Mouse (Mus musculus) thymus, adult 2 months (tissue): ENCODE measurements around the gene Prr5. TPM values are rescaled to one million over a fixed set of nuclear protein-coding genes. Genes with fewer than 3 reads are reported as not detected.

Experiments
- DNase-seq: peaks from one replicate; pipeline ENCODE4 v3.0.0; 2021
- H3K27ac ChIP-seq: fragments of 200-500 bp; 2 replicates; pipeline ENCODE4 v1.5.1; 2012; ENCODE audit warnings: low read length, control low read depth; ENCODE audit not compliant: control insufficient read depth, insufficient read depth
- H3K27me3 ChIP-seq: fragments of 200-500 bp; 2 replicates; pipeline ENCODE4 v1.6.1; 2012; ENCODE audit warnings: mild to moderate bottlenecking, low read length, moderate library complexity, mixed read lengths; ENCODE audit not compliant: control insufficient read depth, insufficient read depth
- H3K36me3 ChIP-seq: fragments of 200-500 bp; 2 replicates; pipeline ENCODE4 v1.6.1; 2012; ENCODE audit warnings: mild to moderate bottlenecking, low read length, moderate library complexity; ENCODE audit not compliant: control insufficient read depth, insufficient read depth
- H3K4me1 ChIP-seq: fragments of 200-500 bp; replicated peaks from 2 replicates; pipeline ENCODE4 v1.6.1; 2012; ENCODE audit warnings: low read length; ENCODE audit not compliant: control insufficient read depth, insufficient read depth
- H3K4me3 ChIP-seq: fragments of 200-500 bp; 2 replicates; pipeline ENCODE4 v1.5.1; 2012; ENCODE audit warnings: mild to moderate bottlenecking, low read length, control low read depth, moderate library complexity; ENCODE audit not compliant: control insufficient read depth, insufficient read depth
- CTCF ChIP-seq: fragments of 200-500 bp; IDR thresholded peaks from 2 replicates; pipeline ENCODE4 v1.5.1; 2012; ENCODE audit warnings: mild to moderate bottlenecking, control low read depth, low read length, moderate library complexity, borderline replicate concordance; ENCODE audit not compliant: control insufficient read depth, poor library complexity, insufficient read depth; ENCODE audit errors: extremely low read depth
- POLR2A ChIP-seq: fragments of 200-500 bp; IDR thresholded peaks from 2 replicates; pipeline ENCODE4 v1.6.1; 2012; ENCODE audit warnings: mild to moderate bottlenecking, low read length, control low read depth, moderate library complexity; ENCODE audit not compliant: control insufficient read depth, poor library complexity, insufficient read depth; ENCODE audit errors: extremely low read depth
- WGBS: fragments of 180-500 bp; shearing (Covaris S2); methylation state at CpG from one replicate; pipeline ENCODE4 v1.1.7; 2018; 5-methylcytosine and 5-hydroxymethylcytosine counted together
- polyA plus RNA-seq: library from polyadenylated mRNA; depleted of rRNA; stranded (reverse); fragments of >200 nt; gene quantifications from 2 replicates; pipeline ENCODE4 v1.2.3, GENCODE M21; 2012

The Prr5 gene
- polyA plus RNA-seq, 1 experiment = 9.0 TPM

DNA sequence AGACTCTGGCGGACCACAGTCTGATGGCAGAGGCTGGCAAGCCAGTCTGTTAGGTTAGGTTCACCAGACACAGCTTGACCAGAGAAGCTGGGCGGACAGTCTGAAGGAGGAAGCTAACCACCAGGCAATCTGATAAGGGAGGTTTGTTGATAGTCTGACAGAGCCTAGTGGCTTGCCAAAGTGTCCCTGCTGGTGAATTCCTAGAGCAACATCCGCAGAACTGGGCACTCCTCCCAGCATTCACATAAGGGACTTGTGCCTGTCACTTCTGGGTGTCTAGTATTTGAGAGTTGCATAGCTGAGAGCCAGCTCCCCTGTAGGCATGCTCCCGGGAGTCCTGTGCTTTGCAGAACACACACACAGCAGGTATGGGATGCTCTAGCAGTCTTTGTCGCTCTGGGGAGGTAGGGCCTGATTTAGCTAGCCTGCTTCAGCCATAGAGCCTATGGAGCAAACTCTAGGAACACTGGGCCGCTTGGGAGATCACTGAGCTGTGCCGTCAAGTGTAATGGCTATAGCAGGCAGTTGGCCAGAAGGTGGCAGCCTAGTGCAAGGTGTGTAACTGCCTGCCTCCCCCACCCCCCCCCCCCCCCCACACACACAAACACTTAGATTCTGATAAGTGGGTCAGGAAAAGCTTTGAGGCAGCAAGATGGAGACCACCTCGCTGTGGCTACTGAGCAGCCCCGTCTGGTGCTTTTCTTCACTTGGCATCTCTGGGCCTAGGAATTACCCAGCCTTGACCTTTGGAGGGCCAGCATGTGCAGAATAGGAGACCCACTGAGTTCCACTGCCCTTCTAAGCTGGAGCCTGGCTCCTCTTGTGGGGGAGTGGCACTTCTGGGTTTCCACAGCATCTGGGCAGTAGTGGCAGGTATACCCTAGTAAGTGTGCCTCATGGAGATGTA is 2.2 kb downstream of the Prr5 start:
- no peak overlapping the region for H3K4me3 ChIP-seq
- no peaks in the 10 kb centered on the region for H3K27me3 ChIP-seq
- H3K27ac ChIP-seq = no peak overlapping the region
- no peaks in the 10 kb centered on the region for H3K36me3 ChIP-seq
- H3K4me1 ChIP-seq = no peaks in the 10 kb centered on the region
- TF ChIP-seq CTCF = no peak
- no peak for TF ChIP-seq POLR2A
- peak; percentile 46 for DNase-seq
- 54% methylated on average over 9 of the region's 9 CpGs for WGBS

DNA sequence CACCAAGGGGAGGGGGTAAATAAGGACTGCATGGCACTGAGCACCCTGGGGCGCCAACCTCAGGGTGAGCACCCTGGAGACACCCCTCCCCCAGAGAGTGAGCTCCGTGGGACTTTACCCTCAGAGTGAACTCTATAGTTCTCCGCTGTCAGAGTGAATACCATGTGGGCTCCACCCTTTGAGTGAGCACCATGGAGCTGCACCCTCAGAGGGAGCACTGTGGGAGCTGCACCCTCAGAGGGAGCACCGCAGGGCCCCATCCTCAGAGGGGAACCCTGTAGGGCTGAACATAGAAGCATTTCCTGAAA is 2.8 kb downstream of the Prr5 start:
- 81% methylated on average over 4 of the region's 4 CpGs for WGBS
- no peak overlapping the region for H3K27ac ChIP-seq
- no peaks in the 10 kb centered on the region for H3K27me3 ChIP-seq
- no peaks in the 10 kb centered on the region for H3K36me3 ChIP-seq
- TF ChIP-seq CTCF (no peak), POLR2A (no peak)
- no peak for DNase-seq
- no peak overlapping the region for H3K4me3 ChIP-seq
- H3K4me1 ChIP-seq = no peaks in the 10 kb centered on the region

DNA sequence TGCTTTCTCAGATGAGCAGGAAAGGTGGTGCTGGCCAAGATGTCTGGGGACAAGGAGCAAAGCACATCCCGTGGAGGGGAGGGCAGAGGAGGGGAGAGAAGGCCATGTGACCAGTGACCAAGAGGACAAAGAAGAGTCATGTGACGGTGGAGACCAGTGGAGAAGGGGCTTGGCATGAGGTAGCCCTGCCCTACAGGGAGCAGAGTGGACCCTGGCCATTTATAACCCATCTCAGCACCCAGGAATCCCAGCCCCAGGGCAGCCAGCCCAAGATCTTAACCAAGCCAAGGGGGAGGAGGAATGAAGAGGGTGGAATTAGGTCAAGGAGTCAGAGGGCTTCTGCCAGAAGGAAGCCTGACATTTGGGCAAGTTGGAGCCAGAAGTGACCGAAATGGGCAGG is 3.2 kb downstream of the Prr5 start:
- H3K36me3 ChIP-seq = no peaks in the 10 kb centered on the region
- no peak overlapping the region for H3K27ac ChIP-seq
- WGBS = 89% methylated on average over 3 of the region's 3 CpGs
- no peak overlapping the region for H3K4me3 ChIP-seq
- TF ChIP-seq POLR2A (no peak), CTCF (no peak)
- DNase-seq = no peak
- H3K27me3 ChIP-seq = no peaks in the 10 kb centered on the region
- no peaks in the 10 kb centered on the region for H3K4me1 ChIP-seq

GRCm38 (mm10) chr15:84674329-84675067 is 5.1 kb downstream of the Prr5 start:
- no peaks in the 10 kb centered on the region for H3K27me3 ChIP-seq
- H3K27ac ChIP-seq = no peak overlapping the region

GRCm38 (mm10) chr15:84675317-84675716 is 5.9 kb downstream of the Prr5 start:
- H3K4me1 ChIP-seq = no peaks in the 10 kb centered on the region
- no peak for TF ChIP-seq POLR2A
- no peak for TF ChIP-seq CTCF
- no peak for DNase-seq
- no peak overlapping the region for H3K27ac ChIP-seq
- no peaks in the 10 kb centered on the region for H3K36me3 ChIP-seq
- 68% methylated on average over 8 of the region's 8 CpGs for WGBS
- no peak overlapping the region for H3K4me3 ChIP-seq
- no peaks in the 10 kb centered on the region for H3K27me3 ChIP-seq

More at GRCm38 (mm10) chr15:84674329-84675067, 5.1 kb downstream of the Prr5 start:
- WGBS = 90% methylated on average over 11 of the region's 11 CpGs
- DNase-seq = no peak
- TF ChIP-seq CTCF (no peak), POLR2A (no peak)
- H3K4me3 ChIP-seq = no peak overlapping the region
- no peaks in the 10 kb centered on the region for H3K4me1 ChIP-seq
- H3K36me3 ChIP-seq = no peaks in the 10 kb centered on the region

DNA sequence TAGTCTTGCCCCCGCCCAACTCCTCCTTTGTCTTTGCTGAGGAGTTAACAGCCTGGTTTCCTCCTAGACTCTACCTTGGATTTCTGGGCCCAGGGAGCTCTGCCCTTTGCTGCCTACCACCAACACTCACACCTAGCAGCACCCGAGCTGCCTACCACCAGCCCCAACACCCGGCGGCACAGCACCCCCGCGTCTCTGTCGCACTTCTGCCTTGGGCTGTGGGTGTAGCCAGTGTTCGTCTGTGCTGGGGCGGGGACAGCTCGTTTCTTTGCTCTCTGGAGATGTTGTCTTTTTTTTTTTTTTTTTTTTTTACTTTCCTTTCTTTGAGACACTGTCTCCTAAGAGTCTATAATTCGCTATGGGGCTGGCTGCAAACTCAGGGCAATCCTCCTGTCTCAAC is 8.5 kb downstream of the Prr5 start:
- Histone ChIP-seq H3K36me3 (no peaks in the 10 kb centered on the region), H3K4me3 (no peak overlapping the region), H3K4me1 (peaks cover 6% of the 10 kb centered on the region; the same call in 1 of the 2 replicates), H3K27me3 (no peaks in the 10 kb centered on the region; the same call in 1 of the 2 replicates), H3K27ac (no peak overlapping the region)
- TF ChIP-seq POLR2A (no peak), CTCF (no peak)
- 28% methylated on average over 11 of the region's 11 CpGs for WGBS
- no peak for DNase-seq

DNA sequence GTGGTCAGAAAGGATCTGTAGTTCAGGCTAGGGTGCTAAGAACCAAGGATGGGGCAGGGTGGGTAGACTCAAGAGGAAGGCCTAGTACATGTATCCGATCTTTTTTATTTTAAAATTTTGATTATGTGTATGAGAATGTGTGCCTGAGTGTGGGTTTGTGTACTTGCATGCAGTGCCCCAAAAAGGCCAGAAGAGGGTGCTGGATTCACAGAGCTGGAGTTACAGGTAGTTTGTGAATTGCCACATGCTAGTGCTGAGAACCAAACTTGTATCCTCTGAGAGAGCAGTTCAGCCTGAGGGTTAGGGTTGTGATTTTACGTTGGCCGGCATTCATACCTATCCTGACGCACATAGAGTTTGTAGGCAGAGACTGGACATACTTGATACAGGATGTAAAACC is 9.7 kb downstream of the Prr5 start:
- WGBS = 97% methylated on average over 4 of the region's 4 CpGs

More for the DNA sequence above, 9.7 kb downstream of the Prr5 start:
- TF ChIP-seq CTCF = no peak
- TF ChIP-seq POLR2A = no peak
- peaks cover 6% of the 10 kb centered on the region; the same call in 1 of the 2 replicates for H3K4me1 ChIP-seq
- no peaks in the 10 kb centered on the region for H3K36me3 ChIP-seq
- DNase-seq = no peak
- H3K27ac ChIP-seq = no peak overlapping the region
- H3K4me3 ChIP-seq = no peak overlapping the region
- H3K27me3 ChIP-seq = no peaks in the 10 kb centered on the region; the same call in 1 of the 2 replicates
